Mouse (Mus musculus) forebrain, embryonic 12.5 days (tissue): ENCODE data around the gene 5730522E02Rik. TPM values are rescaled to one million over a fixed set of nuclear protein-coding genes. Genes with fewer than 3 reads are reported as not detected.
A peak's percentile ranks its signal among the peaks of the same experiment; 100 is the strongest.

Source experiments
- ATAC-seq: fragments of 200-750 bp; cut with Nextera tagmentation; 2 replicates; pipeline ENCODE4 v1.8.0; 2017; ENCODE audit warnings: moderate TSS enrichment; ENCODE audit not compliant: low FRiP score
- H3K27ac ChIP-seq: fragments of 300-500 bp; sonication (generic); 2 replicates; pipeline ENCODE4 v1.5.1; 2016; ENCODE audit warnings: mild to moderate bottlenecking
- H3K27me3 ChIP-seq: fragments of 300-500 bp; sonication (generic); 2 replicates; pipeline ENCODE4 v1.6.1; 2016; ENCODE audit warnings: mild to moderate bottlenecking
- H3K36me3 ChIP-seq: fragments of 300-500 bp; sonication (generic); replicated peaks from 2 replicates; pipeline ENCODE4 v1.6.1; 2016; ENCODE audit warnings: mild to moderate bottlenecking
- H3K4me1 ChIP-seq: fragments of 300-500 bp; sonication (generic); 2 replicates; pipeline ENCODE4 v1.6.1; 2016
- H3K4me2 ChIP-seq: fragments of 300-500 bp; sonication (generic); 2 replicates; pipeline ENCODE4 v1.6.1; 2016; ENCODE audit warnings: mild to moderate bottlenecking, moderate library complexity
- H3K4me3 ChIP-seq: fragments of 300-500 bp; sonication (generic); replicated peaks from 2 replicates; pipeline ENCODE4 v1.5.1; 2016; ENCODE audit warnings: mild to moderate bottlenecking
- H3K9ac ChIP-seq: fragments of 300-500 bp; sonication (generic); 2 replicates; pipeline ENCODE4 v1.6.1; 2016; ENCODE audit warnings: mild to moderate bottlenecking
- H3K9me3 ChIP-seq: fragments of 300-500 bp; sonication (generic); 2 replicates; pipeline ENCODE4 v1.6.1; 2016
- WGBS: fragments of 180-500 bp; shearing (Covaris S2); methylation state at CpG from one replicate; pipeline ENCODE4 v1.1.7; 2016; 5-methylcytosine and 5-hydroxymethylcytosine counted together
- polyA plus RNA-seq: library from polyadenylated mRNA; unstranded; fragments of >200 nt; fragmentation: Nextera tagmentation; extraction: Ambion mirVana; gene quantifications from 2 replicates; pipeline ENCODE4 v1.2.1, GENCODE M21; 2016

5730522E02Rik gene
- polyA plus RNA-seq, 1 experiment from 2014 or later, result 10.6 TPM

GRCm38 (mm10) chr11:25684731-25685130 lies 525.8 kb downstream of the 5730522E02Rik start:
- Histone ChIP-seq H3K4me1 (no peaks in the 10 kb centered on the region), H3K4me2 (no peak overlapping the region), H3K9ac (no peak overlapping the region), H3K4me3 (no peak overlapping the region), H3K27me3 (no peaks in the 10 kb centered on the region), H3K9me3 (no peaks in the 10 kb centered on the region), H3K36me3 (no peaks in the 10 kb centered on the region), H3K27ac (no peak overlapping the region)
- no peak for ATAC-seq
- WGBS, result 95% methylated on average over 4 of the region's 4 CpGs

DNA sequence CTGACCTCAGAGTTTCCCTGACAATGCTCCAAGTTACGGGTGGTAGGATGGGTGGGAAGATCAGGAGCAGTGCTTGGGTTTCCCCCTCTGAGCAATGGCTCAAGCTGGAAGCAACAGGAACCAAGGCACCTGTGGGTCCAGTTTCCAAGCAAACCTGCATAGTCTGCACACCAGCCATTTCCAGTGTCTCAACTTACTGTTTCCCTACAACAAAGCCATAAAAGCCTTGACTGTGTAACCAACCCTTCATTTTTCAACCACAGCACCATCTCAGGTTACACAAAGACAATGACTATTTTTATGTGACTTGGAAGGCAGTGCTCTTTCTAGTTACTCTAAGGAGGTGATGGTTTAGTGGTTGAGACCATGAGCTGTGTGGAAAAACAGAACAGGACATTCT lies 530.7 kb downstream of the 5730522E02Rik start:
- Histone ChIP-seq H3K9me3 (no peaks in the 10 kb centered on the region), H3K4me2 (no peak overlapping the region), H3K4me1 (no peaks in the 10 kb centered on the region), H3K36me3 (no peaks in the 10 kb centered on the region), H3K27ac (no peak overlapping the region), H3K27me3 (no peaks in the 10 kb centered on the region), H3K9ac (no peak overlapping the region), H3K4me3 (no peak overlapping the region)
- WGBS, result 81% methylated on average over 1 of the region's 1 CpGs
- no peak for ATAC-seq

DNA sequence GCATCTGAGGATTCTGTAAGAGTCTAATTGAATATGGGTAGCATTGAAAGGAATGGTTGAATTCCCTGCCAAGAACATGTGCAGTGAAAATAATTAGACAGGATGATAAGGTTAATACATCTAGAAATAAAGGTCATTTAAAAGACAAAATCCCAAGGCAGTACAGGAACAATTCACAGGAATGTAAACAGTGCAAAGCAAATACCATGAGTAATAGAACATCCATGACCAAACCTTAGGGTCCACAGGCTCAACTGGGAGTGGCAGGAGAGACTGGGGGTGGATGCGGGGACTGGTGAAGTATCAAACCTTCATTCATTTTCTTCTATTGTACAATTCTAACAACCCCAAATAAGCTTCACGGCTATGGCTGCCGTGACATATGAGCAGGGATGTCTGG lies 536.4 kb downstream of the 5730522E02Rik start:
- H3K4me3 ChIP-seq, result no peak overlapping the region
- no peak for ATAC-seq
- no peak overlapping the region for H3K4me2 ChIP-seq
- H3K36me3 ChIP-seq, result no peaks in the 10 kb centered on the region
- H3K27ac ChIP-seq, result no peak overlapping the region
- no peak overlapping the region for H3K9ac ChIP-seq
- WGBS, result 88% methylated on average over 3 of the region's 3 CpGs
- no peaks in the 10 kb centered on the region for H3K27me3 ChIP-seq
- H3K4me1 ChIP-seq, result no peaks in the 10 kb centered on the region
- H3K9me3 ChIP-seq, result no peaks in the 10 kb centered on the region

DNA sequence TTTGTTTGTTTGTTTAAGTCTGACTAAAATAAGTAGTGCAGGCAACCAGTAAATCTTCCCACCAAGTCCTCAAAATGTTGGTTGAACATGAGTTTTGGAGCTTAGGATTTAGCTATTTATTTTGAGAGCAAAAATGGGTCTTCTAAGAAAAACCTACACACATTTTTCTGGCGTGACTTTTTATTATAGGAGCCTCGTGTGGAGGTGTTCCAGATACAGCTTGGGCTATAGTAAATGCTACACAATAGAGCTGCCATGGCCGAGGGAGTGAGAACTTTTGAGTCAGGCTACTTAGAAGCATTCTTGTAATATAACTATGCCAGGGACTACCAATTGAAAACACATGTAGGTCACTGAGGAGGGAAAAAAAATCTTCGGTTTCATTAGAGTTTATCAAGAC lies 540.5 kb downstream of the 5730522E02Rik start:
- Histone ChIP-seq H3K4me3 (no peak overlapping the region), H3K27ac (no peak overlapping the region), H3K4me2 (no peak overlapping the region), H3K27me3 (no peaks in the 10 kb centered on the region), H3K9ac (no peak overlapping the region), H3K9me3 (no peaks in the 10 kb centered on the region), H3K4me1 (no peaks in the 10 kb centered on the region), H3K36me3 (no peaks in the 10 kb centered on the region)
- 66% methylated on average over 4 of the region's 4 CpGs for WGBS
- ATAC-seq, result no peak

DNA sequence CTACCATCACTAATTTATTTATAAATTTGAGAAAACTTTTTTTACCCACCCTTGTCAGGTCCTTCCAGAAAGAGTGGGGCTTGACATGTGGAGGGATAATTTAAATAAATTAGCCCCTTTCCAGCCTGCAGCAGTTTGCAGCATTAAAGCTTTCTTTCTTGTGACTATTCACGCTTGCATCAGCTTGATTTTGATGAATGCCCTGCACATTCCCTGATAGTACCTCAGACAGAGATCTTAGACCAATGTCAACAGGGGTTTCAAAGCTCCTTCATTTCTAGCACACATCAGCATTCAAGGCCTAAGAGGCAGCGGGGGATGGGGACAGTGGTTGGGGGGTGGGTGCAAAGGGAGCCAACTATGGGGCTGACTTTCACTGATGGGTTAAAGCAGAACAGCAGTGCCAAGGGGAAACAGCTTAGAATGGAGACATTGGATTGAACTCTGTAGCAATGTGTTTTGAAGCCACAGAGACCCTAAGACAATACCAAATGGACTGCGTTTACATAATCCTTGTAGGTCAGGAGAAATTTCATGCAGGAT lies 545.9 kb downstream of the 5730522E02Rik start:
- WGBS, result 51% methylated on average over 3 of the region's 3 CpGs
- Histone ChIP-seq H3K27me3 (no peaks in the 10 kb centered on the region), H3K27ac (no peak overlapping the region), H3K9ac (no peak overlapping the region), H3K4me3 (no peak overlapping the region), H3K9me3 (no peaks in the 10 kb centered on the region), H3K4me1 (peaks cover 10% of the 10 kb centered on the region), H3K4me2 (no peak overlapping the region), H3K36me3 (no peaks in the 10 kb centered on the region)
- ATAC-seq, result no peak

DNA sequence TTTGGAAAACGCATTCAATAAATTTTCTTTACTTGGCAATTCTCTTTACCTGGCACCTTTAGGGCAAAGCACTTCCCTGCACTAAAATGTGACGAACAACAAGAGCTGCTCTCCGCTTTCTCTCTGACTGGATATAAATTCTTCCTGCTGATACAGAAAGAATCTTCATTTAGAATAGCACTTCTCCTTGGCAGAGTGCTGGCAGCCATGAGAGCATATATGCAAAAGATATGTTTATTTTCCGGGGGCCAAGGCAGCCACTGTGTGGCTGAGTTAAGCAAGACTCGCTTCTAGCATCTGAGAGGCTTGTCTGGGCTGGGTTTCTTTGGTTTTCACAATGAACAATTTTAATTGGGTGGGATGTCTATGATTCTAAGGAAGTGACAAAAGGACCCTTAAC lies 564.3 kb downstream of the 5730522E02Rik start:
- H3K9ac ChIP-seq, result no peak overlapping the region
- WGBS, result 71% methylated on average over 5 of the region's 5 CpGs

DNA sequence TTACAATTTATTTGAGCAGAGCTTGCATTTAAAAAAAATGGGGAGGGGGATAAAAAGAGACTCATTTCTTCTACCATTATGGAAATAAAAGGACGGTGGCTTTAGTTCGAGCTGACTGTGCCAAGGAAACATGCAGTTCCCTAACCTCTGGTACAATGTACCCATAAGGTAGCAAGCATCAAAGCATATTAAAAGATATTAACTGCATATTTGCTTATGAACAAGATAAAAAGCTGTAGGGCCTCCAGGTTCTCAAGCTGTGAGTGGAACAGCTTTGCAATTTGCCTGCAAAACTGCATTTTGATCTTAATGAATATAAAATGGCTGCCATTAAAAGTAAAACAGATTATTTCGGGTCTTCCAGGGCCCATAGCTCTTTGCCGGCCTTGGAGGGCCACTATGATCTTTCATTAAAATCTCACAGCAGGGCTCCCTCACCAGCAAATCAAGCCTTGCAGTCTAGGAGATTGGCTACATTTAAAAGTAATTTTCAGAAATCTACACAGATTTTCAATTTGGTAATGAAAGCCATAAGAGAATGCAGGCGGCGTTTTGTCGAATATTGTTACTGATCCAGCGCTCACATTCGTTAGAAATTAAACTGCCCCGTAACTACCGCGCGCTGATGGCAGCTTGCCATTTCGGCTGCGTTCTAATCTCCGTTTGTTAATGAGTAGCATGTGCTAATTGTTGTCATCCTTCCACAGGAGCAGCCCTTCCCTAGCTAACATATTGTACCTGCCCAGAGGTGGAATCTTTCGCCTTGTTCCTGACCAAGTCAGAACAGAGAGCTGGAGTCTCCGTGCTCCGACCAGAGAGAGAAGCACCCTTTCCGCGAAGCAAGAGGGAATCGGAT lies 565.6 kb downstream of the 5730522E02Rik start:
- Histone ChIP-seq H3K9ac (no peak overlapping the region), H3K4me1 (peaks cover 24% of the 10 kb centered on the region), H3K27ac (no peak overlapping the region), H3K9me3 (no peaks in the 10 kb centered on the region), H3K27me3 (no peaks in the 10 kb centered on the region), H3K4me2 (peak overlapping the region; percentile 43), H3K4me3 (peak overlapping the region; percentile 11; the same call in 1 of the 2 replicates), H3K36me3 (no peaks in the 10 kb centered on the region)
- 43% methylated on average over 22 of the region's 22 CpGs for WGBS
- ATAC-seq, result peak; percentile 67

More for the DNA sequence above, 564.3 kb downstream of the 5730522E02Rik start:
- ATAC-seq, result no peak
- H3K27ac ChIP-seq, result no peak overlapping the region
- no peaks in the 10 kb centered on the region for H3K36me3 ChIP-seq
- no peak overlapping the region for H3K4me2 ChIP-seq
- H3K4me3 ChIP-seq, result no peak overlapping the region
- no peaks in the 10 kb centered on the region for H3K9me3 ChIP-seq
- H3K27me3 ChIP-seq, result no peaks in the 10 kb centered on the region
- H3K4me1 ChIP-seq, result peaks cover 22% of the 10 kb centered on the region

- H3K4me1 ChIP-seq, result peaks cover 9% of the 10 kb centered on the region
- no peak overlapping the region for H3K9ac ChIP-seq
- no peaks in the 10 kb centered on the region for H3K36me3 ChIP-seq
- H3K4me2 ChIP-seq, result no peak overlapping the region
- 0 out of 2 replicates have a peak, but pooled peaks cover 2% of the 10 kb centered on the region for H3K27me3 ChIP-seq
- H3K4me3 ChIP-seq, result no peak overlapping the region
- 8% methylated on average over 2 of the region's 2 CpGs for WGBS
- ATAC-seq, result peak; percentile 60; the same call in 1 of the 2 replicates
- no peaks in the 10 kb centered on the region for H3K9me3 ChIP-seq
- no peak overlapping the region for H3K27ac ChIP-seq
These were observed 603.7 kb downstream of the 5730522E02Rik start for GRCm38 (mm10) chr11:25606886-25607285.

DNA sequence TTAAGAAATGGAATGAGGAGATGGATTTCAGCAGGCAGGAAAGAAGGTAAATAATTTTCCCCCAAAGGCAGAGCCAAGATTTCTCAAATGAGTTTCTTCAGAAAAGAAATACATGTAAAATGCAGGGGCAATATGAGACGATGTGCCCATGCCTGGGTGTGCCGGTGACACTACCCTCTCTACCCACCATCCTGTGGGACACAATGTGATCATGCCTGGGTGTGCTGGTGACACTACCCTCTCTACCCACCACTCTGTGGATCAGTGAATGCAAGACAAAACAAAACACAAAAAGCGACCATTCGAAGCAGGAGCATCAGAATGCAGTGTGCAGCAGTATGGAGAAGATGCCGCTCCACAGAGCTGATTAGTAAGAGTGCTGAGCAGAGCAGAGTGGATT lies 610.5 kb downstream of the 5730522E02Rik start:
- Histone ChIP-seq H3K36me3 (no peaks in the 10 kb centered on the region), H3K27ac (no peak overlapping the region), H3K9ac (no peak overlapping the region), H3K4me3 (no peak overlapping the region), H3K4me2 (no peak overlapping the region), H3K9me3 (no peaks in the 10 kb centered on the region), H3K27me3 (no peaks in the 10 kb centered on the region), H3K4me1 (peaks cover 5% of the 10 kb centered on the region; the same call in 1 of the 2 replicates)
- WGBS, result 76% methylated on average over 5 of the region's 5 CpGs
- ATAC-seq, result no peak

- no peak for ATAC-seq
- 22% methylated on average over 6 of the region's 6 CpGs for WGBS
These were observed 615.3 kb downstream of the 5730522E02Rik start for GRCm38 (mm10) chr11:25595303-25595702.

DNA sequence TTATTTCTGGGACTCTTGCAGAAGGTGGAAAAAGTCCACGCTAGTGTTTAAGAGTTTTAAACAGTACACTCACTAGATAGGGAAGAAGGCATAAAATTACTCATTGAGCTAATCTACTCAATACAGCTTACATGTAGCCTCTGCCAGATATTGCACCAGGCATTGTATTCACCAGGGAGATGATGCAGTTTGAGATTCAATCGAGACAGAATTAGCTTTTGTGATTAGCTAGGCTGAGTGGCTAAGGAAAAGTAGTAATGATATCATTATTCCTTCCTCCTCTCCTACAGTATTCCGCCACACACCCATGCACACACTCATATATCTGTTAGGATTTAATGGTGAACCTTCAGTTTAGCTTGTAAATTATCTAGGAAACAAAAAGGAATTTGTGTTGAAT lies 615.8 kb downstream of the 5730522E02Rik start:
- H3K4me2 ChIP-seq, result no peak overlapping the region
- H3K27ac ChIP-seq, result no peak overlapping the region
- H3K27me3 ChIP-seq, result 0 out of 2 replicates have a peak, but pooled peaks cover 3% of the 10 kb centered on the region
- H3K9me3 ChIP-seq, result no peaks in the 10 kb centered on the region
- H3K36me3 ChIP-seq, result no peaks in the 10 kb centered on the region
- no peak for ATAC-seq
- H3K9ac ChIP-seq, result no peak overlapping the region
- no peak overlapping the region for H3K4me3 ChIP-seq
- 66% methylated on average over 3 of the region's 3 CpGs for WGBS
- peaks cover 13% of the 10 kb centered on the region for H3K4me1 ChIP-seq

More at GRCm38 (mm10) chr11:25595303-25595702, 615.3 kb downstream of the 5730522E02Rik start:
- Histone ChIP-seq H3K4me3 (no peak overlapping the region), H3K9me3 (no peaks in the 10 kb centered on the region), H3K27ac (no peak overlapping the region), H3K4me2 (no peak overlapping the region), H3K4me1 (peaks cover 13% of the 10 kb centered on the region), H3K27me3 (0 out of 2 replicates have a peak, but pooled peaks cover 3% of the 10 kb centered on the region), H3K36me3 (no peaks in the 10 kb centered on the region), H3K9ac (no peak overlapping the region)

- ATAC-seq, result no peak
- no peaks in the 10 kb centered on the region for H3K9me3 ChIP-seq
- no peak overlapping the region for H3K4me2 ChIP-seq
- no peak overlapping the region for H3K9ac ChIP-seq
- 0 out of 2 replicates have a peak, but pooled peaks cover 3% of the 10 kb centered on the region for H3K27me3 ChIP-seq
- no peaks in the 10 kb centered on the region for H3K36me3 ChIP-seq
- H3K27ac ChIP-seq, result peak overlapping the region; percentile 46; the same call in 1 of the 2 replicates
- 7% methylated on average over 3 of the region's 3 CpGs for WGBS
- peaks cover 10% of the 10 kb centered on the region for H3K4me1 ChIP-seq
- H3K4me3 ChIP-seq, result no peak overlapping the region
These were observed 618.3 kb downstream of the 5730522E02Rik start for GRCm38 (mm10) chr11:25592268-25592667.
